Mouse (Mus musculus): Measurements from ENCODE around the gene Pnrc2. TPM values are rescaled to one million over a fixed set of nuclear protein-coding genes. Genes with fewer than 3 reads are reported as not detected.

The Pnrc2 gene
- polyA plus RNA-seq, 1 experiment from 2014 or later: 195 TPM

DNA sequence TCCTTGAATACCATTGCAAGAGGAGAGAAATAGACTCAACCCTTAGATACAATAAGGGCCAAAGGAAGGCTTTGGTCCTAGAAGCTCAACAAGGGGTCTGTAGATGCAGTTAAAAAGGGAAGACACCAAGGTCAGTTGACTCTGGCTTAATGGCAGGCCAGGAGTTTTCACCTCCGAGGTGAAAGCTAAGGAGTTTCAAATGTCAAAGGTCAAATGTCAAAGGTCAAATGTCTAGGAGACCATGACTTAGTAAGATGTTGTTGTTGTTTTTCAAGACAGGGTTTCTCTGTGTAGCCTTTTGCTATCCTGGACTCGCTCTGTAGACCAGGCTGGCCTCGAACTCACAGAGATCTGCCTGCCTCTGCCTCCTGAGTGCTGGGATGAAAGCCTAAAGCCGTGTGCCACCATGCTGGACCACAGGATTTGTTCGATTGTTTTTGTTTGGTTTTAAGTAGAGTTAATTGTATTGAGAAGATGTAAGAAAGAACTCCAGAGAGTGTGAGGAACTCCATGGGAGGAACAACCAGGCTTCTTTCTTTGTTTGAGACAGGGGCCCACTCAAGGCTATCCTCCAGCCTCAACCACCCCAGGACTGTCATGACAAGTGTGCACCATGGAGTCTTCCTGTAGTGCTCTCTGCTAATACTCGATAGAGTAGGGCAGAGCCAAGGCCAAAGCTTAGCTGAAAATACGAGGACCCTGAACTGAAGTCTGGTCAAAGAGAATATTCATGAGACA lies 15.7 kb upstream of the Pnrc2 start:
- ATAC-seq (ENCODE audit: low FRiP score, low read depth): no peak
- no peaks in the 10 kb centered on the region for H3K27me3 ChIP-seq
- WGBS: 81% methylated on average over 7 of the region's 7 CpGs
- no peak overlapping the region for H3K4me2 ChIP-seq (replicated peaks)
- no peak overlapping the region for H3K27ac ChIP-seq
- no peaks in the 10 kb centered on the region for H3K36me3 ChIP-seq
- H3K9me3 ChIP-seq: no peaks in the 10 kb centered on the region
- H3K9ac ChIP-seq: no peak overlapping the region
- no peak overlapping the region for H3K4me3 ChIP-seq
- H3K4me1 ChIP-seq: 0 out of 2 replicates have a peak, but pooled peaks cover 4% of the 10 kb centered on the region

DNA sequence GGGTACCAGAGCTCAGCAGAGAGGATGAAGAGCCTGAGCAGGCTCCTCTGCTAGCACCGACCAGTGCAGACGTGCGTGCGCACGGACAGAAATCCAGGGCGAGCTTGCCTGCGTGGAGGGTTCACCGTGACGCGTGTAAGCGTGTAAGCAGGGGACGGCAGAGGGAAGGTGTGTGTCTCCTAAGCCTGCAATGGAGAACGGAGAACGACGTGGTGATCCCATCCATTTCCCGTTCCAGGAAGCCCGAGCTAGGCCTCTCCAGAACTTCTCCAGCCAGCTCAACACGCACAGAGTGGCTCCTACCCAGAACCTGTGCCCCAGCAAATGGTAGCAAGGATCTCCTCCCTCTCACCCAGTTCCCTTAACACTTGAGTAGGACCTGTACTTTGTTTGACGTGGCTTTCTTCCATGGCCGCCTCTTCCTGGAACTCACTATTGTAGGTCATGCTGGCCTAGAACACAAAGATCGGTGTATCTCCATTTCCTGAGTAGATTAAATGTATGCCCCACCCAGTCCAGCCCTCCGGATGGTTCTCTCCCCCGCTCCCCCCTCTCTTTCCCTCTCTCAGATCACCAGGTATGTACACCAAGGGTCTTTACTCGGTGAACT lies 14.9 kb upstream of the Pnrc2 start:
- Histone ChIP-seq H3K36me3 (no peaks in the 10 kb centered on the region), H3K4me3 (no peak overlapping the region), H3K9me3 (no peaks in the 10 kb centered on the region), H3K9ac (no peak overlapping the region), H3K27me3 (no peaks in the 10 kb centered on the region), H3K4me1 (peaks cover 11% of the 10 kb centered on the region; the same call in 1 of the 2 replicates), H3K4me2 (replicated peaks) (no peak overlapping the region), H3K27ac (no peak overlapping the region)
- 93% methylated on average over 24 of the region's 24 CpGs for WGBS
- ATAC-seq (ENCODE audit: low FRiP score, low read depth): no peak

DNA sequence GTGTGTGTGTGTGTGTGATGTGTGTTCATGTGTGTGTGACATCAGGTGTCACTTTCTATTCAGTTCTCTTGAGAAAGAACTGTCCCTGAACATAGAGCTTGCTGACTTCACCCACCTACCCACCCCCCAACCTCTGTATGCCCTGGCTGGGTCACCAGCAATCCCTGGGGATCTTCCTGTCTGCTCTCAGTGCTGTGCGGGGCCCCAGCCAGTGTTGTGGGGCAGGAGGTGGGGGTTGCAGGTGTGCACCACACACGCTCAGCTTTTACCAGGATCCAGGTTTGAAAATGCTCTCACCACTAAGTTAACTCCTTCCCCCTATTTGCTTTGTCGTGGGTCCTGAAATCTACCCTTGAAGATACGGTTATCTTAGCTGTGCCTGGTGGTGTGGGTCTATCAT lies 12.5 kb upstream of the Pnrc2 start:
- Histone ChIP-seq H3K9ac (no peak overlapping the region), H3K27ac (no peak overlapping the region), H3K4me1 (peaks cover 10% of the 10 kb centered on the region; the same call in 1 of the 2 replicates), H3K4me2 (replicated peaks) (no peak overlapping the region), H3K9me3 (no peaks in the 10 kb centered on the region), H3K27me3 (no peaks in the 10 kb centered on the region), H3K4me3 (no peak overlapping the region), H3K36me3 (no peaks in the 10 kb centered on the region)
- ATAC-seq (ENCODE audit: low FRiP score, low read depth): no peak
- 86% methylated on average over 4 of the region's 4 CpGs for WGBS

DNA sequence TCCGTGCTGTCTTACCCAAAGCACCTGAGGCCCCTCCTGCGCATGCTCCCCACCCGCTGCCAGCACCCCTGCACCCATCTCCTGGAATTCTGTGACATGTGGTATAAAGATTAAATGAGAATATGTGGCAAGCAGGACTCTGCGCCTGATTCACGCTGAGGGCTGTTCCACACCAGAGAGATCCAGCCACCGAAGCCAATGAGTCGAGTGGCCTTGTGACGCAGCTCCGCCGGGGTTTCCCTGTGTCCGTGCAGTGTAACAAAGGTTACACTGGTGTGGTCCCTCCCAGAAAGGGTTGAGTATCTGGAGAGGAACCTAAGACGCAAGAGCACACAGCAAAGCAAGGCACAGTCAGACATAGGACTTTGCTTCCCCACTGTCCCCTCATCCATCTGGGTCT lies 12.0 kb upstream of the Pnrc2 start:
- H3K9ac ChIP-seq: no peak overlapping the region
- no peaks in the 10 kb centered on the region for H3K36me3 ChIP-seq
- no peak overlapping the region for H3K4me3 ChIP-seq
- no peak for ATAC-seq (ENCODE audit: low FRiP score, low read depth)
- H3K27me3 ChIP-seq: no peaks in the 10 kb centered on the region
- no peaks in the 10 kb centered on the region for H3K9me3 ChIP-seq
- 91% methylated on average over 12 of the region's 12 CpGs for WGBS
- no peak overlapping the region for H3K27ac ChIP-seq
- H3K4me2 ChIP-seq (replicated peaks): no peak overlapping the region
- H3K4me1 ChIP-seq: peaks cover 10% of the 10 kb centered on the region; the same call in 1 of the 2 replicates

DNA sequence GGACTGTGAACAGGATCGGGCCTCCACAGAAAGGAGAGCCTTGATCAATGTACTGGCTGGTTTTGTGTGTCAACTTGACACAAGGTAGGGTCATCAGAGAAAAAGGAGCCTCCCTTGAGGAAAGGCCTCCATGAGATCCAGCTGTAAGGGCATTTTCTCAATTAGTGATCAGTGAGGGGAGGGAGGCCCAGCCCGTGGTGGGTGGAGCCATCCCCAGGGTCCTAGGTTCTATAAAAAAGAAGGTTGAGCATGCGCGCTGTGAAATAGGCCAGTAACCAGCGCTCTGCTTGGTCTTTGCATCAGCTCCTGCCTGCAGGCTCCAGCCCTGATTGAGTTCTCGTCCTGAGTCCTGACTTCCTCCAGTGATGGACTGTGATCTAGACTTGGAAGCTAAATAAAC lies 10.9 kb upstream of the Pnrc2 start:
- Histone ChIP-seq H3K4me2 (replicated peaks) (no peak overlapping the region), H3K36me3 (no peaks in the 10 kb centered on the region), H3K9me3 (no peaks in the 10 kb centered on the region), H3K27me3 (no peaks in the 10 kb centered on the region), H3K9ac (no peak overlapping the region), H3K27ac (no peak overlapping the region), H3K4me3 (no peak overlapping the region), H3K4me1 (peaks cover 10% of the 10 kb centered on the region; the same call in 1 of the 2 replicates)
- ATAC-seq (ENCODE audit: low FRiP score, low read depth): no peak
- 31% methylated on average over 6 of the region's 6 CpGs for WGBS

DNA sequence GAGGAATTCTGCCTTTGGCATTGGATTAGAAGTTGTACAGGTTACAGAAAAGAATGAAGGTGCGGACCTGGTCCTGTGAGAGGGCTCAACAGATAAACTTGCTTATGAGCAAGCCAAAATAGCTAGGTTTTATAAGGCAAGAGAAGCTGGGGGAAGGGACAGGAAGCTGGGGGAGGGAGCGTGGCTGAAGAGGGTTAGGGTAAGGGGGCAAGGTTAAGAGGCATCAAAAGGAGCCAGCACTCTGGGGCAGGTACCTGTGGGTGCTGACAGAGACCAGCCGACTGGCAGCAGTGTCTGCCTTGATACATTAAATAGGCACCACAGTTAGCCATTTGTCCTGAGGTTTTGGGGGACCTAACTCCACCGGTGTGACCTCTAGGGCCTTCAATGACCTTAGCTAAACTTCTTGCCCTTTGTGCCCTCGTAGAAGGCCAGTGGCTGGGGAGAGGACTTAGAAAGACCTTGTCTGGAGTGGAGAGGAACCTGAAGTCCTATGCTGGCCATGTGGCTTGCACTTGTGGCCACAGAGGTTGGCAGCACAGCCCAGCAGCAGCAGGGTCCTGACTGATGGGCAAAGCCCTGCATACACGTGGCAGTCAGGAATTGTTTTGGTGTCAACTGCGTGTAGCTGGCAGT lies 10.3 kb upstream of the Pnrc2 start:
- H3K27ac ChIP-seq: no peak overlapping the region
- H3K36me3 ChIP-seq: no peaks in the 10 kb centered on the region
- H3K27me3 ChIP-seq: no peaks in the 10 kb centered on the region
- ATAC-seq (ENCODE audit: low FRiP score, low read depth): no peak
- H3K4me2 ChIP-seq (replicated peaks): no peak overlapping the region
- no peak overlapping the region; the same call in 1 of the 2 replicates for H3K9ac ChIP-seq
- peaks cover 10% of the 10 kb centered on the region; the same call in 1 of the 2 replicates for H3K4me1 ChIP-seq
- H3K4me3 ChIP-seq: no peak overlapping the region
- WGBS: 58% methylated on average over 7 of the region's 7 CpGs
- H3K9me3 ChIP-seq: no peaks in the 10 kb centered on the region

DNA sequence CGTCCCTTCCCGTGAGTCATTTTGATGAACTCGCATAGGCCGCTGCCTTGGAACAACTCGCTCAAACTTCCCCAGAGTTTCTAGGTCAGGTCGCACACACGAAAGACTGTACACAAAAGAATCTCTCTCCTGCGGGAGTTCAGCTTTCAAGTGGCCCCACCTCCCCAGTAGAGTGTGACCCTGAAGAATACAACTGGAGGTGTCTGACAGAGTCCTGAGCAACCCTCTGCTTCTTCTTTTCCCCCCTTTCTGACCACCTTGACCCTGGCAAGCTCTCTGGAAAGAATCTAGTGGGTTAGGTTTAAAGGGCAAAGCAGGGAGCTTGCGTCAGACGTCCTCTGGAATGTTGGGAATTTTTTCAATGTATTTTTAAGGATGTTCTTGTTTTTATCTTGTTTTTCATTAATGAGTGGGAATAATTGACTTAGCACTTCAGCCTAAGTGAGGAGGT lies 9.8 kb upstream of the Pnrc2 start:
- 65% methylated on average over 10 of the region's 10 CpGs for WGBS
- ATAC-seq (ENCODE audit: low FRiP score, low read depth): no peak

DNA sequence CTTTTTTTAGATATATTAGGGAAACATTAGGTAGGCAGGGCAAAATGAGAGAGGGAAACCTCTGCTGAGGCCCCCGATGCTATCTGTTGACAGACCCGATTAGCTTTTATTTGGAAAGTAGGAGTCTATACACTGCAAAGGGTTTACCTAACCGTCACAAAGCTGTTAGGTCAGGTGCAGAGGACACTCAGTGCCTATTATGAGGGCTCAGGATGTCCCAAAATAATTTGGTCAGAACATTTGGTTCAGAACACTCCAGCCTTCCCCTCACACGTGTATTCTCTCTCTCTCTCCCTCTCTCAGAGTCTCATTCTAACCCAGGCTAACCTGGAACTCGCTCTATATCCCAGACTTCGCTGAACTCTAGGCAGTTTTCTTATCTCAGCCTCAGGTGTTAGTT lies 8.4 kb upstream of the Pnrc2 start:
- Histone ChIP-seq H3K27ac (no peak overlapping the region), H3K9me3 (no peaks in the 10 kb centered on the region), H3K36me3 (no peaks in the 10 kb centered on the region), H3K27me3 (no peaks in the 10 kb centered on the region), H3K9ac (no peak overlapping the region), H3K4me3 (no peak overlapping the region), H3K4me1 (peaks cover 11% of the 10 kb centered on the region), H3K4me2 (replicated peaks) (no peak overlapping the region)
- WGBS: 83% methylated on average over 6 of the region's 6 CpGs
- ATAC-seq (ENCODE audit: low FRiP score, low read depth): no peak

More for the DNA sequence above, 9.8 kb upstream of the Pnrc2 start:
- Histone ChIP-seq H3K27me3 (no peaks in the 10 kb centered on the region), H3K9me3 (no peaks in the 10 kb centered on the region), H3K4me1 (peaks cover 10% of the 10 kb centered on the region; the same call in 1 of the 2 replicates), H3K4me2 (replicated peaks) (no peak overlapping the region), H3K36me3 (no peaks in the 10 kb centered on the region), H3K4me3 (no peak overlapping the region), H3K9ac (no peak overlapping the region; the same call in 1 of the 2 replicates), H3K27ac (no peak overlapping the region)

DNA sequence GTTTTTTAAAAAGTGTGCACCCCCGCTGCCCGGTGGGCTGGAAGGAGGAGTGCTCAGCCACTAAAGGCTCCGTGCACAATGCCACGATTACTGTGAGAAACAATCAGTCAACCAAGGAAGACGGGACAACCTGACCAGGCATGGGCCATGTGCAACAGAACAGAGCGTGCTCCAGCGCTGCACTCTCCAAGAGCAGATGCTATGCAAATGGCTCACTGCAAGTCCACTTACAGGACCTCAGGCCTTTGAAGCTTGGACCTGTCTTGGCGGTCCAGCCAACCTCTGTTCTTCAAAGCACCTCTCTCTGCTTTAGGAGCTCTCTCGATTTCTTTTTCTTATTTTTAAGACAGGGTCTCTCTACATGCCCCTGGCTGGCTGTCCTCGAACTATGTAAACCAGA lies 6.9 kb upstream of the Pnrc2 start:
- no peak overlapping the region for H3K4me3 ChIP-seq
- H3K27ac ChIP-seq: no peak overlapping the region
- 86% methylated on average over 10 of the region's 10 CpGs for WGBS
- H3K4me2 ChIP-seq (replicated peaks): no peak overlapping the region
- H3K36me3 ChIP-seq: no peaks in the 10 kb centered on the region
- H3K9me3 ChIP-seq: no peaks in the 10 kb centered on the region
- no peak for ATAC-seq (ENCODE audit: low FRiP score, low read depth)
- no peak overlapping the region for H3K9ac ChIP-seq
- no peaks in the 10 kb centered on the region for H3K27me3 ChIP-seq
- peaks cover 26% of the 10 kb centered on the region for H3K4me1 ChIP-seq

DNA sequence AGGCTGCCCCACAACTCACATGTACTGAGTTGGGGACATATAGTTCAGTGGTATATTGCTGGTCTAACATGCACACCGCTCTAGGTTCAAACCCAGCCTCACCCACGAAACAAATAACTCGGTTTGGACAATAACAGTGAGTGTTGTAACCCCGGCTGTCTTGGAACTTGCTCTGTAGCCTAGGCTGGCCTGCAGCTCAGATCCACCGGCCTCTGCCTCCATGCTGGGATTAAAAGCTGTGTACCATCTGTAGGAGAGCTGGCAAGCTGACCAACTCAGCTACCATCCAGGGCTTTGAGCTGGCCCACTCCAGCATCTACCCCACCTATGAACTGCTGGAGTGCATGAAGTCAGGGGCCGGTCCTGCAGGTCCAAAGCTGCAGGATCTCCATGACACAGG lies 6.4 kb upstream of the Pnrc2 start:
- no peak for ATAC-seq (ENCODE audit: low FRiP score, low read depth)
- Histone ChIP-seq H3K4me3 (no peak overlapping the region), H3K9ac (no peak overlapping the region), H3K4me1 (peaks cover 31% of the 10 kb centered on the region), H3K9me3 (no peaks in the 10 kb centered on the region), H3K27ac (no peak overlapping the region), H3K36me3 (no peaks in the 10 kb centered on the region), H3K4me2 (replicated peaks) (no peak overlapping the region), H3K27me3 (no peaks in the 10 kb centered on the region)
- 91% methylated on average over 6 of the region's 6 CpGs for WGBS

DNA sequence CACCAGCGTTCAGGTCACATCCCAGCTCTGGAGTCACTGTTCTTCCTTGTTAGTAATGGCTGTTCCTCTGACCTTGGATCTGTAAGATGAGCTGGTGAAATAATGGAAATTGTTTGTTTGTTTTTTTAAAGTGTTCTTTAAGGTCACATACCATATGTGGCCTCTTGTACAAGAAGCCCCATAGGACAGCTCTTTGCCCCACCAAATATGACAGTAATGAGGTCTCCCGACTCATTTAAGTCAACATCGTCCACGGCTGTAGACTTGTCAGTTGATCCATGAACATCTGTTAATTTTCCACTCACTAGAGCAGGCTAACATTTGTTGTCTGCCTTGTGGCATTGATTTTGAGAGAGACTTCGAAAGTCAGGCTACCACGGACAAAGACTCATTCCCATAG lies 5.4 kb upstream of the Pnrc2 start:
- WGBS: 67% methylated on average over 6 of the region's 6 CpGs
- no peak for ATAC-seq (ENCODE audit: low FRiP score, low read depth)
- H3K27me3 ChIP-seq: no peaks in the 10 kb centered on the region
- H3K4me2 ChIP-seq (replicated peaks): no peak overlapping the region
- peaks cover 39% of the 10 kb centered on the region for H3K4me1 ChIP-seq
- no peaks in the 10 kb centered on the region for H3K36me3 ChIP-seq
- H3K9ac ChIP-seq: no peak overlapping the region
- H3K9me3 ChIP-seq: no peaks in the 10 kb centered on the region
- no peak overlapping the region for H3K4me3 ChIP-seq
- H3K27ac ChIP-seq: no peak overlapping the region

DNA sequence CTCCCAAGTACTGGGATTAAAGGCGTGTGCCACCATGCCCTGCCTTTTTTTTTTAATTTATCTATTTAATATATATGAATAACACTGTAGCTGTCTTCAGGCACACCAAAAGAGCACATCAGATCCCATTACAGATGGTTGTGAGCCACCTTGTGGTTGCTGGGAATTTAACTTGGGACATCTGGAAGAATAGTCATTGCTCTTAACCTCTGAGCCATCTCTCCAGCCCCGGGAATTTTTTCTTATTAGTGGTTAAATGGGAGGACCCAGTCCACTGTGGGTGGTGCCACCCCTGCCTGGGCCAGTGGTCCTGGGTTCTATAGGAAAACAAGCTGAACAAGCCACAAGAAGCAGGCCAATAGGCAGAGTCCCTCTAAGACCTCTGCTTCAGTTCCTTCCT lies 4.1 kb upstream of the Pnrc2 start:
- peaks cover 33% of the 10 kb centered on the region for H3K4me1 ChIP-seq
- H3K9ac ChIP-seq: no peak overlapping the region
- no peaks in the 10 kb centered on the region for H3K27me3 ChIP-seq
- no peak overlapping the region for H3K4me2 ChIP-seq (replicated peaks)
- 60% methylated on average over 2 of the region's 2 CpGs for WGBS
- H3K36me3 ChIP-seq: peaks cover under 1% of the 10 kb centered on the region; the same call in 1 of the 2 replicates
- no peaks in the 10 kb centered on the region for H3K9me3 ChIP-seq
- no peak for ATAC-seq (ENCODE audit: low FRiP score, low read depth)
- H3K4me3 ChIP-seq: no peak overlapping the region
- no peak overlapping the region for H3K27ac ChIP-seq
